Comparison of ENCODE assay signal across 14 mouse cellular contexts in genomic region chr7:12017829-12018228, GRCm38 (mm10). TPM values are rescaled to one million over a fixed set of nuclear protein-coding genes. Genes with fewer than 3 reads are reported as not detected.
"Had no signal": no experiment of that assay in that cellular context is flagged by ENCODE, and none has a peak within 500 bp of the region (broad histone marks: within the 10 kb centered on the region; RNA-seq: fewer than 3 reads in every experiment).

No protein-coding gene starts in this region.

RNA-seq across cellular contexts. Expression of gene Vmn1r77, which starts 18.7 kb away (rescaled TPM):
- polyA plus RNA-seq: intestine, embryonic 16.5 days; kidney, embryonic 16.5 days; large intestine, adult 2 months; limb, embryonic 10.5 days; liver, adult 2 months; liver, embryonic 14.5 days; liver, postnatal 0 days; lung, embryonic 14.5 days; midbrain, embryonic 10.5 days; midbrain, postnatal 0 days; neural tube, embryonic 12.5 days; neural tube, embryonic 15.5 days; stomach, embryonic 14.5 days; urinary bladder, adult 2 months had no signal
